Mouse (Mus musculus): ENCODE data around the gene Ifi205. TPM values are rescaled to one million over a fixed set of nuclear protein-coding genes. Genes with fewer than 3 reads are reported as not detected.

Gene Ifi205
- polyA plus RNA-seq, 1 experiment from 2014 or later = 0.33 TPM

DNA sequence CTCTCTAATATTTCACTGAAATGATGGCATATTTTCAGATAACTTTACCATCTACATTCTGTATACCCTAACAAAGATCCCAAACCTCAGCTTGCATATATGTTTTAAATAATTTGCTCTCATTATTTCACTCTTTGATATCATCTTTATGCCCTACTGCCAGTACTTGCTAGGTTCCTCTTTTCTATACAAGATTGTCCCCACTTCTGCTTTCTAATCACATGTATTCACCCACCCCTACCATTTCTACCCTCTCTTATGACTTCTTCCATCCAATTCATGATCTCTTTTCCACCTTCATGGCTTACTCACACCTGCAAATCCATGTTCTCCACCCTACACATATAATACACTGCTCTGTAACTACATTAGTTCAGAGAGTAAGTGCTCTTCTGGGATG lies 54.0 kb downstream of the Ifi205 start:
- ATAC-seq (ENCODE audit: low FRiP score, low TSS enrichment) = no peak
- TF ChIP-seq EP300 (optimal IDR thresholded peaks at IDR 0.05) (no peak), CTCF (IDR thresholded peaks at IDR 0.05; ENCODE audit: low read depth) (no peak)
- Histone ChIP-seq H3K4me1 (replicated peaks; ENCODE audit: control insufficient read depth, insufficient read depth) (no peaks in the 10 kb centered on the region), H3K36me3 (ENCODE audit: control insufficient read depth, insufficient read depth, low read length) (no peaks in the 10 kb centered on the region), H3K27ac (replicated peaks) (no peak overlapping the region), H3K4me3 (ENCODE audit: low read depth, low read length) (no peak overlapping the region), H3K27me3 (ENCODE audit: control insufficient read depth, insufficient read depth, low read length) (no peaks in the 10 kb centered on the region), H3K4me2 (replicated peaks; ENCODE audit: low read depth) (no peak overlapping the region), H3K9ac (ENCODE audit: low read length) (no peak overlapping the region), H3K9me3 (ENCODE audit: control insufficient read depth, low read length) (no peaks in the 10 kb centered on the region)
- no peak for DNase-seq (ENCODE audit: low spot score)

DNA sequence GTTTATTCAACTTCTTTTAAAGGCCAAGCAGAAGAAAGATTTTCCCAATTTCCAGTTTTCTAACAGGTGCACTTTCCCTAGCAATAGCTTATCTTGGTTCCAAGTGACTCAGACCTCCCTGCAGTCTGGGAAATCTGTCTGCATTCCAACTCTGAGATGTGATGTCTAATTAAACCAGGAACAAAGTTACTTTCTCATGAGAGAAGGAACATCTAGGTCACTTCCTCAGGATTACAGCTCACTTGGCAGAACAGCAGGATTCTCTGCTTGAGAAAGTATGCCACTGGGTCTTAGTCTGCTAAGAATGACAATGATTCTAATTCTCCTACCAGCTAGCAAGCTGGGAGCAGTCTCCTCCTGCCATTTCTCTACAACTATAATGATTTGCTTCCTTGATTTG lies 58.5 kb downstream of the Ifi205 start:
- Histone ChIP-seq H3K4me3 (ENCODE audit: low read depth, low read length) (no peak overlapping the region), H3K9ac (ENCODE audit: low read length) (no peak overlapping the region), H3K4me1 (replicated peaks; ENCODE audit: control insufficient read depth, insufficient read depth) (no peaks in the 10 kb centered on the region), H3K36me3 (ENCODE audit: control insufficient read depth, insufficient read depth, low read length) (no peaks in the 10 kb centered on the region), H3K27me3 (ENCODE audit: control insufficient read depth, insufficient read depth, low read length) (no peaks in the 10 kb centered on the region), H3K27ac (replicated peaks) (no peak overlapping the region), H3K9me3 (ENCODE audit: control insufficient read depth, low read length) (no peaks in the 10 kb centered on the region), H3K4me2 (replicated peaks; ENCODE audit: low read depth) (no peak overlapping the region)
- DNase-seq (ENCODE audit: low spot score) (no peak), ATAC-seq (ENCODE audit: low FRiP score, low TSS enrichment) (no peak)
- TF ChIP-seq EP300 (optimal IDR thresholded peaks at IDR 0.05) = no peak
- TF ChIP-seq CTCF (IDR thresholded peaks at IDR 0.05; ENCODE audit: low read depth) = no peak

Other genes with a start within 250 kb of the Ifi205 start
- 1.4 TPM in 2 replicates for gene Ifi211, start 118.8 kb downstream of the Ifi205 start, polyA plus RNA-seq (2015; fragmentation: Nextera tagmentation; extraction: Ambion mirVana)
- gene Mndal, start 89.3 kb downstream of the Ifi205 start, polyA plus RNA-seq (2015; fragmentation: Nextera tagmentation; extraction: Ambion mirVana) = 3.8 and 4.0 TPM in 2 replicates
- gene Ifi203, start 89.1 kb downstream of the Ifi205 start, polyA plus RNA-seq (2015; fragmentation: Nextera tagmentation; extraction: Ambion mirVana) = 1.6 and 2.0 TPM in 2 replicates
- gene Ifi202b, start 49.1 kb downstream of the Ifi205 start, polyA plus RNA-seq (2015; fragmentation: Nextera tagmentation; extraction: Ambion mirVana) = 0.19 and 0.51 TPM in 2 replicates
- gene Olfr433, start 8.9 kb upstream of the Ifi205 start, polyA plus RNA-seq (2015; fragmentation: Nextera tagmentation; extraction: Ambion mirVana) = not detected in 2 replicates
- not detected in 2 replicates for gene Olfr432, start 17.4 kb upstream of the Ifi205 start, polyA plus RNA-seq (2015; fragmentation: Nextera tagmentation; extraction: Ambion mirVana)
- not detected in 2 replicates for gene Olfr430, start 34.8 kb upstream of the Ifi205 start, polyA plus RNA-seq (2015; fragmentation: Nextera tagmentation; extraction: Ambion mirVana)
- gene Olfr429, start 52.5 kb upstream of the Ifi205 start, polyA plus RNA-seq (2015; fragmentation: Nextera tagmentation; extraction: Ambion mirVana) = not detected in 2 replicates
- gene Olfr427, start 65.1 kb upstream of the Ifi205 start, polyA plus RNA-seq (2015; fragmentation: Nextera tagmentation; extraction: Ambion mirVana) = not detected in 2 replicates
- gene Olfr231, start 89.4 kb upstream of the Ifi205 start, polyA plus RNA-seq (2015; fragmentation: Nextera tagmentation; extraction: Ambion mirVana) = not detected in 2 replicates
- gene Olfr424, start 99.7 kb upstream of the Ifi205 start, polyA plus RNA-seq (2015; fragmentation: Nextera tagmentation; extraction: Ambion mirVana) = 0.11 TPM in 1 of 2 replicates, not detected in the other
- not detected in 2 replicates for gene Olfr420, start 123.8 kb upstream of the Ifi205 start, polyA plus RNA-seq (2015; fragmentation: Nextera tagmentation; extraction: Ambion mirVana)
- gene Spta1, start 141.0 kb upstream of the Ifi205 start, polyA plus RNA-seq (2015; fragmentation: Nextera tagmentation; extraction: Ambion mirVana) = 0.02 TPM in 2 replicates
- gene Olfr419, start 220.3 kb upstream of the Ifi205 start, polyA plus RNA-seq (2015; fragmentation: Nextera tagmentation; extraction: Ambion mirVana) = not detected in 2 replicates

All from stomach, postnatal 0 days (tissue).